Mouse (Mus musculus) lung, postnatal 0 days (tissue): ENCODE results near the gene Rnf216.

Experiments used
- CTCF ChIP-seq: IDR thresholded peaks from 2 replicates; pipeline ENCODE4 v1.5.1; 2016; ENCODE audit warnings: antibody characterized with exemption, mild to moderate bottlenecking
- EP300 ChIP-seq: IDR thresholded peaks from 2 replicates; pipeline ENCODE4 v1.6.1; 2016; ENCODE audit warnings: antibody characterized with exemption, mild to moderate bottlenecking, control low read depth

DNA sequence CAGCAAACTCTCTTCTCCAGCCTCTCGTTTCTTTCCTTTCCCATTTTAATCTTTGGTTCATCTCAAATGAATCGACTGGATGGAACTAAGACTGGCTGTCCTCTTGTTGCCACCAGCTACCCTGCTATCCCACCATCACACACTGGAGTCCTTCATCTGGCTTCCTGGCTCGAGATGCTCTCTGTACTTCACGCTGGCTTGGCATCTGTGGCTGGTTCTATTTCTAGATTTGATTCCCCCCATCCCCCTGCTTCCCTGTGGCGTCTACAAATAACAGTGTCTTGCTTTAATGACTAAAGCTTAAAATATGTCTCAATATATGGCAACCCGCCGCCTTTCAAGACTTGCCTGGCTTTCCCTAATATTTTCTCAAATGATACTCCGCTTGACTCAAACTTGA is 15.0 kb upstream of the Rnf216 start:
- TF ChIP-seq CTCF (no peak), EP300 (no peak)
